Mouse (Mus musculus): ENCODE measurements at regions not wholly inside any gene's neighbourhood (a gene's known extent, or its start where the extent isn't known, plus 50 kb on each side); places are given as distances from the start of the nearest gene placed in this dataset.

DNA sequence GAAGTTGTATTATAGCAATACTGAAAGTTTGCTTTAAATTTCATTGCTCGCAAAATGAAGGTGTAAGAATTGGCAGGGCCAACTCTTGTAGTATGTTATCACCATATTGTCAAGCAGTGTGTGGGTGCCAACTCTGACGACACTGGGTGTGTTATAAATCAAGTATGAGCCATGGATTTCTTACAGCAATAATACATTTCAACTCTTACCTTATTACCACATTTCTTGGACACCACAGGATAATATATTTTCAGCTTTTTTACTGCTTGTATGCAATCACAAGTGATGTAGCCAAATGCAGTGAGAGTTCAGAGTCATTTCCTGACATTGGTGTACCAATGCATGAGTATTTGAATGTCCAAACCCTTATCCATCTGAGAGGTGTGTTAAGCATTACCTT, 1529.2 kb upstream of the Zeb2 start:
- Histone ChIP-seq H3K27me3 (ENCODE audit: control insufficient read depth, insufficient read depth, low read length) (no peaks in the 10 kb centered on the region), H3K9me3 (ENCODE audit: control insufficient read depth, low read length) (no peaks in the 10 kb centered on the region), H3K4me1 (replicated peaks; ENCODE audit: control insufficient read depth, insufficient read depth, low read length) (no peaks in the 10 kb centered on the region), H3K4me2 (ENCODE audit: low read depth, low read length, severe bottlenecking) (no peak overlapping the region), H3K36me3 (ENCODE audit: control insufficient read depth, insufficient read depth, low read length) (no peaks in the 10 kb centered on the region), H3K27ac (ENCODE audit: low read depth, low read length) (no peak overlapping the region), H3K9ac (ENCODE audit: low read length) (no peak overlapping the region), H3K4me3 (ENCODE audit: low read depth, low read length) (no peak overlapping the region)
- DNase-seq (ENCODE audit: low spot score) (no peak), ATAC-seq (replicated peaks; ENCODE audit: low FRiP score) (no peak)
- 88% methylated on average over 2 of the region's 2 CpGs for WGBS

DNA sequence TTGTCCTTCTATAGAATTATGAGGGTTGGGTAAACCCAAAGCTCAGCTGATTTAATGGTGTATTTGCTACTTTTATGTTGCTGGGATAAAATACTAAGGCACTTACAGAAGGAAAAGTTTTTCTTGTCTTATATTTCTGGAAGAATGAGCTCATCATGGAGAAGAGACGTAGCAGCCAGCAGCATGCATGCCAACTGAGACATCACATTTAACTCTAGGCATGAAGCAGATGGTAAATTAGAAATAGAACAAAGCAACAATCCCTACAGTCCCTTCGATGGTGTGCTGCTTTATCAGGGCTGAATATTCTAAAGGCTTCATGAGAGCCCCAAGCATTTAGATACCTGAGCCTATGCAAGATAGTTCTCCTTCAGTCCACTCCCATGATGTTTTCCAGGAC, 1492.0 kb upstream of the Zeb2 start:
- H3K4me3 ChIP-seq (ENCODE audit: low read depth, low read length), result no peak overlapping the region
- no peak overlapping the region for H3K9ac ChIP-seq (ENCODE audit: low read length)
- WGBS, result 83% methylated on average over 2 of the region's 2 CpGs
- no peak overlapping the region for H3K27ac ChIP-seq (ENCODE audit: low read depth, low read length)
- H3K4me1 ChIP-seq (replicated peaks; ENCODE audit: control insufficient read depth, insufficient read depth, low read length), result no peaks in the 10 kb centered on the region
- no peaks in the 10 kb centered on the region for H3K9me3 ChIP-seq (ENCODE audit: control insufficient read depth, low read length)
- no peak for ATAC-seq (replicated peaks; ENCODE audit: low FRiP score)
- no peak overlapping the region for H3K4me2 ChIP-seq (ENCODE audit: low read depth, low read length, severe bottlenecking)
- DNase-seq (ENCODE audit: low spot score), result no peak
- no peaks in the 10 kb centered on the region for H3K27me3 ChIP-seq (ENCODE audit: control insufficient read depth, insufficient read depth, low read length)
- H3K36me3 ChIP-seq (ENCODE audit: control insufficient read depth, insufficient read depth, low read length), result no peaks in the 10 kb centered on the region

GRCm38 (mm10) chr2:46581773-46582172, 1464.6 kb upstream of the Zeb2 start:
- 87% methylated on average over 2 of the region's 2 CpGs for WGBS
- Histone ChIP-seq H3K4me1 (replicated peaks; ENCODE audit: control insufficient read depth, insufficient read depth, low read length) (no peaks in the 10 kb centered on the region), H3K9ac (ENCODE audit: low read length) (no peak overlapping the region), H3K36me3 (ENCODE audit: control insufficient read depth, insufficient read depth, low read length) (no peaks in the 10 kb centered on the region), H3K27ac (ENCODE audit: low read depth, low read length) (no peak overlapping the region), H3K4me2 (ENCODE audit: low read depth, low read length, severe bottlenecking) (no peak overlapping the region), H3K27me3 (ENCODE audit: control insufficient read depth, insufficient read depth, low read length) (no peaks in the 10 kb centered on the region), H3K9me3 (ENCODE audit: control insufficient read depth, low read length) (no peaks in the 10 kb centered on the region), H3K4me3 (ENCODE audit: low read depth, low read length) (no peak overlapping the region)
- DNase-seq (ENCODE audit: low spot score) (no peak), ATAC-seq (replicated peaks; ENCODE audit: low FRiP score) (no peak)

GRCm38 (mm10) chr2:46570416-46570815, 1453.2 kb upstream of the Zeb2 start:
- no peak for DNase-seq (ENCODE audit: low spot score)
- H3K4me2 ChIP-seq (ENCODE audit: low read depth, low read length, severe bottlenecking), result no peak overlapping the region
- no peak overlapping the region for H3K27ac ChIP-seq (ENCODE audit: low read depth, low read length)
- no peak overlapping the region for H3K4me3 ChIP-seq (ENCODE audit: low read depth, low read length)
- no peaks in the 10 kb centered on the region for H3K9me3 ChIP-seq (ENCODE audit: control insufficient read depth, low read length)
- H3K27me3 ChIP-seq (ENCODE audit: control insufficient read depth, insufficient read depth, low read length), result no peaks in the 10 kb centered on the region
- no peak for ATAC-seq (replicated peaks; ENCODE audit: low FRiP score)
- H3K9ac ChIP-seq (ENCODE audit: low read length), result no peak overlapping the region
- 85% methylated on average over 2 of the region's 2 CpGs for WGBS
- H3K36me3 ChIP-seq (ENCODE audit: control insufficient read depth, insufficient read depth, low read length), result no peaks in the 10 kb centered on the region
- no peaks in the 10 kb centered on the region for H3K4me1 ChIP-seq (replicated peaks; ENCODE audit: control insufficient read depth, insufficient read depth, low read length)

GRCm38 (mm10) chr2:46533395-46533794, 1416.2 kb upstream of the Zeb2 start:
- Histone ChIP-seq H3K4me3 (ENCODE audit: low read depth, low read length) (no peak overlapping the region), H3K9me3 (ENCODE audit: control insufficient read depth, low read length) (no peaks in the 10 kb centered on the region), H3K4me2 (ENCODE audit: low read depth, low read length, severe bottlenecking) (no peak overlapping the region), H3K9ac (ENCODE audit: low read length) (no peak overlapping the region), H3K27me3 (ENCODE audit: control insufficient read depth, insufficient read depth, low read length) (no peaks in the 10 kb centered on the region), H3K4me1 (replicated peaks; ENCODE audit: control insufficient read depth, insufficient read depth, low read length) (no peaks in the 10 kb centered on the region), H3K27ac (ENCODE audit: low read depth, low read length) (no peak overlapping the region), H3K36me3 (ENCODE audit: control insufficient read depth, insufficient read depth, low read length) (no peaks in the 10 kb centered on the region)
- no peak for ATAC-seq (replicated peaks; ENCODE audit: low FRiP score)
- WGBS, result 76% methylated on average over 1 of the region's 1 CpGs
- DNase-seq (ENCODE audit: low spot score), result no peak

DNA sequence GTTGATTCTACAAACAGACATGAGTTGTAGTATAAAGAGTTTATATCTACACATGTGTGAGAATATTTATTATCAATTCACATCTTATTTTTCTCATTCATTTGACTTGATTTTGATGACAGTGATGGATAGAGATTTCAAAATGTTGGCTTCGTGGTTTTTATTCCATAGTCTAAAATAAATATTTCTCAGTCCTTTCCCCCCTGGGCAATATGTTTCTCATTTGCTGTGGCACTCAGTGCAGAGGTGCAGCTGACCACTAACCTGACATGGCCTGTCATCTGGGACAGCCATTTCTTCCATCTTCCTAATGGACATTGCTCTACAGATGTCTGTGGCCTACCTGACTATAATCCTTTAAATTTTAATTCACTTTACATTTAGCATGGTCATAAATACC, 1413.5 kb upstream of the Zeb2 start:
- H3K4me3 ChIP-seq (ENCODE audit: low read depth, low read length), result no peak overlapping the region
- DNase-seq (ENCODE audit: low spot score) (no peak), ATAC-seq (replicated peaks; ENCODE audit: low FRiP score) (no peak)
- no peaks in the 10 kb centered on the region for H3K9me3 ChIP-seq (ENCODE audit: control insufficient read depth, low read length)
- 89% methylated on average over 1 of the region's 1 CpGs for WGBS
- H3K9ac ChIP-seq (ENCODE audit: low read length), result no peak overlapping the region
- no peaks in the 10 kb centered on the region for H3K4me1 ChIP-seq (replicated peaks; ENCODE audit: control insufficient read depth, insufficient read depth, low read length)
- no peak overlapping the region for H3K4me2 ChIP-seq (ENCODE audit: low read depth, low read length, severe bottlenecking)
- no peaks in the 10 kb centered on the region for H3K27me3 ChIP-seq (ENCODE audit: control insufficient read depth, insufficient read depth, low read length)
- H3K36me3 ChIP-seq (ENCODE audit: control insufficient read depth, insufficient read depth, low read length), result no peaks in the 10 kb centered on the region
- no peak overlapping the region for H3K27ac ChIP-seq (ENCODE audit: low read depth, low read length)

GRCm38 (mm10) chr2:46525223-46525622, 1408.0 kb upstream of the Zeb2 start:
- no peak overlapping the region for H3K27ac ChIP-seq (ENCODE audit: low read depth, low read length)
- no peak overlapping the region for H3K9ac ChIP-seq (ENCODE audit: low read length)
- H3K4me3 ChIP-seq (ENCODE audit: low read depth, low read length), result no peak overlapping the region
- DNase-seq (ENCODE audit: low spot score), result no peak
- WGBS, result 71% methylated on average over 4 of the region's 4 CpGs
- no peaks in the 10 kb centered on the region for H3K9me3 ChIP-seq (ENCODE audit: control insufficient read depth, low read length)
- no peaks in the 10 kb centered on the region for H3K4me1 ChIP-seq (replicated peaks; ENCODE audit: control insufficient read depth, insufficient read depth, low read length)
- no peak for ATAC-seq (replicated peaks; ENCODE audit: low FRiP score)
- no peaks in the 10 kb centered on the region for H3K27me3 ChIP-seq (ENCODE audit: control insufficient read depth, insufficient read depth, low read length)
- no peaks in the 10 kb centered on the region for H3K36me3 ChIP-seq (ENCODE audit: control insufficient read depth, insufficient read depth, low read length)
- H3K4me2 ChIP-seq (ENCODE audit: low read depth, low read length, severe bottlenecking), result no peak overlapping the region

- ATAC-seq (replicated peaks; ENCODE audit: low FRiP score), result no peak
- Histone ChIP-seq H3K27ac (ENCODE audit: low read depth, low read length) (no peak overlapping the region), H3K9me3 (ENCODE audit: control insufficient read depth, low read length) (no peaks in the 10 kb centered on the region), H3K9ac (ENCODE audit: low read length) (no peak overlapping the region), H3K27me3 (ENCODE audit: control insufficient read depth, insufficient read depth, low read length) (no peaks in the 10 kb centered on the region), H3K4me3 (ENCODE audit: low read depth, low read length) (no peak overlapping the region), H3K4me2 (ENCODE audit: low read depth, low read length, severe bottlenecking) (no peak overlapping the region), H3K36me3 (ENCODE audit: control insufficient read depth, insufficient read depth, low read length) (no peaks in the 10 kb centered on the region), H3K4me1 (replicated peaks; ENCODE audit: control insufficient read depth, insufficient read depth, low read length) (no peaks in the 10 kb centered on the region)
- WGBS, result 66% methylated on average over 6 of the region's 6 CpGs
- no peak for DNase-seq (ENCODE audit: low spot score)
Observed at GRCm38 (mm10) chr2:46524625-46525024, 1407.4 kb upstream of the Zeb2 start.

DNA sequence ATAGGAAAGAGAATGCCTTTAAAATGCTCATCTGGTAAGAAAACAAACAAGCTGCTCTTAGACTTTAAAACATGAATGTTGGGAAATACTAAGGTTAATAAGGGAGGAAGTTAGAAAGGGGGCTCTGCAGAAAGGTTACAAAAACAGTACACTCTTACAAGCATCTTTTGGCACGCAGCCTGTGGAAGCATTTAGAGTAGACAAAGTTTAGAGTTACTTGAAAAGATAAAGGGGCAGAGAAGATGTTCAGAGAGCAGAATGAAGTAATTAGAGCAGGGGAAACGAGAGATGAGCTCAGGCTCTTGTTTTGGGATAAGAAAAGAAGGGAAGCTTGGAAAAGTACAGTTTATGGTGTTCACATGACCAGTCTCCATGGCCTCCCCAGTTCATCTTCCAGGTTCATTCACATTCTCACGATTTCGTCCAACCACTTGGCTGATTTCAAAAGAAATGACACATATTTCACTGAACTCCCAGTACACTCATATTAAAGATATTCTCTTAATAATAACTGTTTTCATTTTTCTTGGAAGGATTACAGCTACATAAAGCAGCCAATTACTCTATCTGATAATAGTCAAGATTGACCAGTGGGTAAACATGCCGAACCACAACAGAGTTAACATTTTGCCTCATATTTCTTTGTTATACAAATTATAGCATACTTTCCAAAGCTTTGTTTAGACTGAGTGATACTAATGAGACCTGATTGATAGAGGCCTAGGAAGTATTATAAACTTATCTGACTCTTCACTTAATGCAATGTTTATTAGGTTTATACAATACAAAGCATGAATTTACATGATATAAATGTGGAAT, 1404.2 kb upstream of the Zeb2 start:
- Histone ChIP-seq H3K4me1 (replicated peaks; ENCODE audit: control insufficient read depth, insufficient read depth, low read length) (no peaks in the 10 kb centered on the region), H3K9me3 (ENCODE audit: control insufficient read depth, low read length) (no peaks in the 10 kb centered on the region), H3K27ac (ENCODE audit: low read depth, low read length) (no peak overlapping the region), H3K36me3 (ENCODE audit: control insufficient read depth, insufficient read depth, low read length) (no peaks in the 10 kb centered on the region), H3K27me3 (ENCODE audit: control insufficient read depth, insufficient read depth, low read length) (no peaks in the 10 kb centered on the region), H3K4me3 (ENCODE audit: low read depth, low read length) (no peak overlapping the region), H3K4me2 (ENCODE audit: low read depth, low read length, severe bottlenecking) (no peak overlapping the region), H3K9ac (ENCODE audit: low read length) (no peak overlapping the region)
- WGBS, result 68% methylated on average over 5 of the region's 5 CpGs
- no peak for ATAC-seq (replicated peaks; ENCODE audit: low FRiP score)
- DNase-seq (ENCODE audit: low spot score), result no peak

All from forebrain, embryonic 11.5 days (tissue).